Mouse (Mus musculus) hindlimb bud, embryonic 11.5 days (tissue): Measurements from ENCODE around the gene Tsga10ip.
"Not testable (repeated sequence)": the region's sequence is repeated elsewhere in the genome, so short reads cannot be mapped to it uniquely, and the experiment has no call there.

Experiments used
- DNase-seq: peaks from one replicate; pipeline ENCODE4 v3.0.0-alpha.2; 2012; ENCODE audit warnings: low read depth, low spot score; ENCODE audit errors: extremely low spot score

Gene Tsga10ip

DNA sequence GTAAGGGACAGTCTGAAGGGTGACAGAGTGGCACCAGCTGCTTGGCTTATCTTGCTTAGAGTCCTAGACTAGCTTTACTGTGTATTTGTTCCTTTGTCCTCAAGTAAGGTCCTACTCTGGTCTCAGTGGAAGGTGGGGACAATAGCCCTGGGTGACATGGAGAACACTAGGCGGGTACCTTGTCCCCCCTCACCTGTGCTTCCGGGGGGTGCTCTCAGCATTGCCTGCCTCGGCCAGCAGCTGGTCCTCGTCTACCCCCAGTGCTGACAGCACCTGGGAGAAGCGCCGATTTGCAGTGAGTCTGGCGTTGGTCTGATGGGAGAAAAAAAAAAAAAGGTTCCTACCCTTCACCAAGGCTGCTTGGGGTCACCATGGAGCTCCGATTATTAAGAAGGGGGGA is 11.9 kb downstream of the Tsga10ip start:
- DNase-seq = no peak

- no peak for DNase-seq
Measured at GRCm38 (mm10) chr19:5389647-5390046, 12.7 kb downstream of the Tsga10ip start.

- peak; percentile 67 for DNase-seq
Measured at GRCm38 (mm10) chr19:5388588-5389242, 13.6 kb downstream of the Tsga10ip start, which contains the start of gene Sart1. TSS of gene Sart1 (minus strand) at chr19:5388703.

GRCm38 (mm10) chr19:5388011-5388441 is 14.3 kb downstream of the Tsga10ip start:
- no peak for DNase-seq

DNA sequence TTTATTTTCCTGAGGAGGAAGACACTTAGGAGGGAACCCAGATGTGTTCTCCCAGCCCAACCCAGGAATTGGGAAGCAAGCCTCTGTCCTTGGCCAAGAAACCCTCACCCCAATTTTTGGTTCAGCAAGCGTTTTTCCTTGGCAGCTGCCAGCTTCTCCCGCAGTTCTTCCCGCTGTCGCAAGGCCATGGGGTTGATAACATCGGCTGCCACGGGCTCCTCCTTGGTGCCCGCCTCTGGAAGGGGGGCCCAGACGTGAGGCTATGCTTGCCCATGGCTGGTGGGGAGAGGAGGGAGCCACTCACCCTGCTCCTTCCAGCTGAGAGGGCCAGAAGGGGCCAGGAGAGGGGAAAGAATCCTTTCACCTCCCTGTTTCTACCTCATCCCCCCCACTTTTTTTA is 17.6 kb downstream of the Tsga10ip start:
- no peak for DNase-seq

DNA sequence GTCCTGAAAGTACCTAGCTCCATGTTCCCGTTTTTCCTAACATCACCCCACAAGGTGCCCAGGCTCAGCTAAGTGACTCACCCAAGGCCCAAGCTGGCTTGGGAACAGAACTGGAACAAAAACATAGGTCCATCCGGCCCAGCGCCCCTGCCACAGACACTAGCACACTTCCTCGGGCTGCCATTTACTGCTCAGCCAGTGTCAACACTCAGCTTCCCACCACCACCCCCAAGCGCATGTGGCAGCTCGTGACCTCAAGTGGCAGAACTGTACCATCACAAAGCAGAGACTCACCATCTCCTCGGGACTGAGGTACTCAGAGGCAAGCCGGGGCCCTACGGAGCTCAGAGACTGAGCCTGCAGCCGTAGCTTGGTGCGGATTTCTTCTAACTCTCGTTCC is 19.0 kb downstream of the Tsga10ip start:
- no peak for DNase-seq

DNA sequence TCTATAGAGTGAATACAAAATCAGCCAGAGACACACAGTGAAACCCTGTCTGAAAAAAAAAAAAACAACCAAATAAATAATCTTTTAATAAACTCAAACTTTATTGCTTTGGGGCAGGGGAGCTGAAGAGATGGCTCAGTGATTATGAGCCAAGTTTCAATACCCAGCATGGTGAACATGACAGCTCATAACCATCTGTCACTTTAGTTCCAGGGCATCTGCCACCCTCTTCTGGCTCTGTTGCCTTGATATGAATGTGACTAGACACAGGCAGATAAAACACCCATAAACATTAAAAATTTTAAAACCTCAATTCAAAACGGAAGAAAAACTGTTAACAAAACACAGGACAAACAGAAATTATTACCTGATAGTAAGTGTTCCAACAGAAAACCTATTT is 24.9 kb downstream of the Tsga10ip start:
- DNase-seq = no peak

GRCm38 (mm10) chr19:5374748-5375147 is 27.6 kb downstream of the Tsga10ip start:
- DNase-seq = no peak

- no peak for DNase-seq
Measured at GRCm38 (mm10) chr19:5374177-5374576, 28.1 kb downstream of the Tsga10ip start.

DNA sequence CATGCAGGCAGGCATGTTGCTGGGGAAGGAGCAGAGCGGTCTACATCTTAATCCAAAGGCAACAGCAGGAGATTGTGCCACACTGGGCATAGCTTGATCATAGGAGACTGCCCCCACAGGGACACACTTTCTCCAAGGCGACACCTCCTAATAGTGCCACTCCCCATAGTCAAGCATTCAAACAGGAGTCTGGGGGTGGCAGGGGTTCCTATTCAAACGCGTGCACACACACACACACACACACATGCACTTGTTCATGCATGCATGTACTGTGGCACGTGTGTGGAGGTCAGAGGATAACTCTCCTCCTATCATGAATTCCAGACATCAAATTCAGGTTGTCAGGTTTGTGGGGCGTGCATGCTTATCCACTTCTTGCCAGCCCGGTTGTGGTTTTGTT is 29.6 kb downstream of the Tsga10ip start:
- no peak for DNase-seq

DNA sequence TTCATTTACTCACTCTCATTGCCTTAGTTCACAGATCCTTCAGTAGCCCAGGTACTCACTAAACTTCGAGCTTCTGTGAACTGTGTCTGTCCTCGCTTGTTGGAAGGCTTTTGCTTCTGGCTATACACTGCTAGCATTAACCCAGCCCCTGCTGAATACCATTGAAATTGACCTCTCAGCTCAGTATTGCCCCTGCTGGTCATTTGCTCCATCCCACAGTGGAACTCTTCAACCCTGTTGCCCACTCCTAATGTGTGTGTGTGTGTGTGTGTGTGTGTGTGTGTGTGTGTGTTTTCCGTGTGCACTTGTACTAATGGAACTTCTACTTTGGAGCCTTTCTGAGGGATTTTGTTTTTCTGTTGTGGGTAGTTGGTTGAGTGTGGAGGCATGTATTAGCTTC is 31.4 kb downstream of the Tsga10ip start:
- no peak for DNase-seq

DNA sequence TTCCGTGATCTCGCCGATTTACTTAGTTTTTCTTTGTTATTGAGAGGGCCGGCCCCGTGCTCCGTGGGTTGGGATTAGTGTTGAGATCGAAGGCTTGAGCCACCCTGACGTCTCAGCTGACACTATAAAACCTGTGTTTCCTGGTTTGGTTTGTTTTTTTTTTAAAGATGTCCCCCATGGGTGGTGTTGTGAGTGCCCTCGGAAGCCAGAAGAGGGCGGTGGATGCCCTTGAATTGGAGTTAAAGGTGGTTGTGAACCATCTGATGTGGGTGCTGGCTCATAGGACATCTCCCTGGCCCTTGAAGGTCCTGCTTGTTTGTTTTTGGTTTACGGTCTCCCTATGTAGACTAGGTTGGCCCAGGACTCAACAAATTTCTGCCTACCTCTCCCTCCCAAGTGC is 34.9 kb downstream of the Tsga10ip start:
- no peak for DNase-seq

DNA sequence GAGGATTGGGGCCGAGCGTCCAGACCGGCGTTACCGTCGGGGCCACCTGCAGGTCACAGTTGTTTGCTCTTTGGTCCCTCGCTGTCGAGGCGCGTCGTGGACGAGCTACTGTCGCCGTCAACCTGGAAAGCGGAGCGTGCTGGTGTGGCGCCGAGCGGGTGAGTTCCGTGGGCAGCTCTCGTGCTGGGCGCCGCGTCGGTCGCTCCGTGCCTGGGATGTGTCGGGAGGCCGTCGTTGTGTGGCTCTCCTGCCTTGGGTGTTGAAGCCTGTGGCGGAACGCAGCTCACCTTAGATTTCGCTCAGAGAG is 35.3 kb downstream of the Tsga10ip start, which contains the start of gene Banf1:
Gene Banf1 (minus strand): TSS at position 116 of the 307 bp plus-strand sequence.
- DNase-seq = no peak

DNA sequence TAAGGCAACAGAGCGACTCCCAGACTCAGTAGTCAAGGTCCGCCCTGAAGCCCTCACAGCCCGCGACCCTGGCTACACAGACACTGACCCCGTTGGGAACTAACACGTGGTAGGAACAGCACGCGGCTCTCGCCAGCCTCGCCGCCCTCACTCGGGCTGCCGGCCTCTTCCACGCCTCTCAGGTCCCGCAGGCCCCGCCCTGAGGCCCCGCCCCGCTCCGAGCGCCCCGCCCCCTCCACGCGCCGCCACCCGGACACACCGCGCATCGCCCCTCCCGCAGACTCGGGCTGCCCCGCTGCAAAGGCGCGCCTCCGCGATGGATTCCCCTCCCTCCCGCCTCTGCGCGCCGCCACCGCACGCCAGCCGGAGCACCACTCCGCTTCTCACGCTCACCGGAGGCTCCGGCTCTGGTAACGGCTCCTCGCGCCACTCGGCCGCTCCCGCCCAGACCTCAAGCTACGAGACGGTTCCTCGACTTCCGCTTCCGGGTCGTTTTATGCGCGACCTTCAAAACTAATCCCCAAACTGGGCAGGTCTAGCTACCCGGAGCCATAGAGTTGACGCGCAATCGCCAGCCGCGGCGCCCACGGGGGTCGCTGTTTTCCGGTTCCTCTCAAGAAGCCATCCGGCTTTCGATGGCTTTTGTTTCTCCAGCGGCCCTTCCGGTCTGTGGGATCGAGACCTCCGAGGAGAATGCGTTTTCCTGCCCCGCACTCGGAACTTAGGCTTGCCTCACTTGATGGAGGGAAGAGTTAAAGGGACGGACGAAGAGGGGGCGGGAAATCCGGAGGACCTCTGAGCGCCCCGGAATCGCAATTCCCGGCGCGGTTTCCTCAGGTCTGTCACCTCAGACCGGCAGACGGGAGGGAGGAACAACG is 35.9 kb downstream of the Tsga10ip start, which contains the start of gene Eif1ad:
Gene Eif1ad (plus strand): TSS at position 567 of the 878 bp plus-strand sequence.
- DNase-seq = peak; percentile 90

GRCm38 (mm10) chr19:5365751-5366150 is 36.6 kb downstream of the Tsga10ip start:
- DNase-seq = no peak

GRCm38 (mm10) chr19:5364124-5364523 is 38.2 kb downstream of the Tsga10ip start:
- DNase-seq = no peak

- DNase-seq = no peak
Measured at GRCm38 (mm10) chr19:5362186-5362585, 40.1 kb downstream of the Tsga10ip start.

GRCm38 (mm10) chr19:5356080-5356479 is 46.2 kb downstream of the Tsga10ip start:
- no peak for DNase-seq

DNA sequence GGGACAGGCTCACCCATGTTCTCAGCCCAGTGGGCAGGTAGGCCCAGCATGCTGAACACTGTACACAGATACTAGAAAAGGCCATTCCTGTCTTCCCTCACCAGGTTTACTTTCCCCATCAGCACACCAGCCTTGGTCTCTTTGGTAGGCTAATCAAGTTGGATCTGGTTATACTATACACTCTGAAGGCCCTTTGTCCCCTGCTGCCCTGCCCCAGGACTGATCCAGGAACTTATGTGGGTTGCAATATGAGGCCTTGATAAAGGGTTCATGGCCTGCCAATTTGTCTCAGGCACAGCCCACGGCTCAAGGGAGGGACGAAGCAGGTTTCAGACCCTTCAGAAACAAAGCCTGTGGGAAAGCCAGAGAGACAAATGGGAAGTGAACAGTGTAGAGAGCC is 48.7 kb downstream of the Tsga10ip start:
- DNase-seq = no peak

GRCm38 (mm10) chr19:5349502-5349873 is 52.8 kb downstream of the Tsga10ip start, which contains the start of gene Cst6:
TSS of gene Cst6 (minus strand) at chr19:5349574.
- DNase-seq = not testable (repeated sequence)

- DNase-seq = peak; percentile 33
Measured at GRCm38 (mm10) chr19:5348526-5349501, 53.5 kb downstream of the Tsga10ip start.
